Comparison of ENCODE assay signal across 21 mouse cellular contexts in the genomic region with DNA sequence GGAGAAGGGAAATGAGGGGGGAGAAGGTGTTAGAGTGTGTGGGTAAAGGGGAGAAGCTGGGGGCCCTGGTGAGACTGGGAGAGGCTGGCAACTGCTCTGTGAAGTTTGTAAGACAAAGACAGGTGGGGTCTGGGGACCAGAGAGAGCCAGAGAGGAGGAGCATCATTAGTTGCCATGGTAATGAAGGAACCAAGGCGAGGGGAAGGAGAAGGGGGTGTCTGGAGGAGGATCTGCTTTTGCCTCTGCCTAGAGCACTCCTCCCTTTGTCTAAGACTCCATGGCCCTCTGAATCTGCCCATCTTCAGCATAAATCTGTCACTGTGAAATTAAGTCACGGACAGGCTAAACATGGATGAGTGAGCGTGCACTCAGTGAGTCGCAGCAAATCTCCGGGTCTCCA. TPM values are rescaled to one million over a fixed set of nuclear protein-coding genes. Genes with fewer than 3 reads are reported as not detected.
DNase-seq lines count a peak whose midpoint lies in the region; ATAC-seq and TF ChIP-seq lines count a peak whose summit lies in the region.
"Had no signal": no experiment of that assay in that cellular context is flagged by ENCODE, and none has a peak within 500 bp of the region (broad histone marks: within the 10 kb centered on the region; RNA-seq: fewer than 3 reads in every experiment).

No protein-coding gene starts in this region.

- DNase-seq in forebrain, embryonic 11.5 days (ENCODE audit: low spot score) = no peak
- DNase-seq in testis, postnatal 10 days (ENCODE audit: low spot score) = no peak
- DNase-seq in gastrocnemius, adult 2 months = no peak
- no peak for DNase-seq in adrenal gland, postnatal 14 days
- DNase-seq: adrenal gland, postnatal 36 days; cerebellum, adult 11 months; kidney, postnatal 36 days; thymus, postnatal 25 days had no signal

- intact Hi-C loops in gastrocnemius, adult 2 months (cut with DNase I) = no loop called here

- no peak overlapping the region for H3K4me3 ChIP-seq in forebrain, embryonic 12.5 days (replicated peaks)
- no peak overlapping the region for H3K4me3 ChIP-seq in forebrain, embryonic 11.5 days (ENCODE audit: low read depth, low read length)
- peak overlapping the region; percentile 61 for H3K4me3 ChIP-seq in testis, adult 2 months (ENCODE audit: control insufficient read depth, low read depth, low read length)
- H3K4me3 ChIP-seq in midbrain, embryonic 15.5 days = no peak overlapping the region
- H3K4me3 ChIP-seq in gastrocnemius, adult 2 months = no peak overlapping the region
- H3K4me3 ChIP-seq: embryonic facial prominence, embryonic 15.5 days had no signal

- no peaks in the 10 kb centered on the region for H3K9me3 ChIP-seq in forebrain, embryonic 12.5 days
- no peaks in the 10 kb centered on the region for H3K9me3 ChIP-seq in forebrain, embryonic 11.5 days (ENCODE audit: control insufficient read depth, low read length)
- no peaks in the 10 kb centered on the region for H3K9me3 ChIP-seq in midbrain, embryonic 15.5 days
- H3K9me3 ChIP-seq: embryonic facial prominence, embryonic 15.5 days had no signal

- 0 out of 2 replicates have a peak overlapping the region, but pooled peaks have one; percentile 4 for H3K4me2 ChIP-seq in forebrain, embryonic 12.5 days
- H3K4me2 ChIP-seq in forebrain, embryonic 11.5 days (ENCODE audit: low read depth, low read length, severe bottlenecking) = no peak overlapping the region
- 0 out of 2 replicates have a peak overlapping the region, but pooled peaks have one; percentile 15 for H3K4me2 ChIP-seq in midbrain, embryonic 15.5 days
- H3K4me2 ChIP-seq: embryonic facial prominence, embryonic 15.5 days had no signal

- no peak for TF ChIP-seq CTCF in testis, adult 2 months (IDR thresholded peaks at IDR 0.05; ENCODE audit: control insufficient read depth, insufficient read depth, insufficient replicate concordance, low read depth, low read length)
- TF ChIP-seq CTCF in gastrocnemius, adult 2 months (IDR thresholded peaks at IDR 0.05) = no peak

- no peak overlapping the region for H3K9ac ChIP-seq in forebrain, embryonic 12.5 days
- H3K9ac ChIP-seq in forebrain, embryonic 11.5 days (ENCODE audit: low read length) = no peak overlapping the region
- no peak overlapping the region for H3K9ac ChIP-seq in midbrain, embryonic 15.5 days
- H3K9ac ChIP-seq: embryonic facial prominence, embryonic 15.5 days; liver, embryonic 14.5 days had no signal

- H3K36me3 ChIP-seq in forebrain, embryonic 12.5 days (replicated peaks) = no peaks in the 10 kb centered on the region
- no peaks in the 10 kb centered on the region for H3K36me3 ChIP-seq in forebrain, embryonic 11.5 days (ENCODE audit: control insufficient read depth, insufficient read depth, low read length)
- no peaks in the 10 kb centered on the region for H3K36me3 ChIP-seq in testis, adult 2 months (ENCODE audit: control insufficient read depth, insufficient read depth, low read length)
- no peaks in the 10 kb centered on the region for H3K36me3 ChIP-seq in midbrain, embryonic 15.5 days (replicated peaks)
- H3K36me3 ChIP-seq: embryonic facial prominence, embryonic 15.5 days had no signal

- WGBS in forebrain, embryonic 12.5 days = 36% methylated on average over 5 of the region's 5 CpGs
- WGBS in forebrain, embryonic 11.5 days = 32% methylated on average over 5 of the region's 5 CpGs
- WGBS in midbrain, embryonic 15.5 days = 22% methylated on average over 5 of the region's 5 CpGs

- no peak overlapping the region for H3K27ac ChIP-seq in forebrain, embryonic 12.5 days
- H3K27ac ChIP-seq in forebrain, embryonic 11.5 days (ENCODE audit: low read depth, low read length) = no peak overlapping the region
- H3K27ac ChIP-seq in testis, adult 2 months (ENCODE audit: control insufficient read depth, insufficient read depth, low read depth, low read length) = no peak overlapping the region
- peak overlapping the region; percentile 57 for H3K27ac ChIP-seq in midbrain, embryonic 15.5 days
- H3K27ac ChIP-seq in gastrocnemius, adult 2 months = no peak overlapping the region
- H3K27ac ChIP-seq: embryonic facial prominence, embryonic 15.5 days; liver, embryonic 14.5 days had no signal

- peaks cover 19% of the 10 kb centered on the region for H3K27me3 ChIP-seq in forebrain, embryonic 12.5 days
- no peaks in the 10 kb centered on the region for H3K27me3 ChIP-seq in forebrain, embryonic 11.5 days (ENCODE audit: control insufficient read depth, insufficient read depth, low read length)
- no peaks in the 10 kb centered on the region for H3K27me3 ChIP-seq in testis, adult 2 months (ENCODE audit: control insufficient read depth, insufficient read depth, low read length)
- H3K27me3 ChIP-seq in midbrain, embryonic 15.5 days (replicated peaks) = no peaks in the 10 kb centered on the region
- H3K27me3 ChIP-seq: embryonic facial prominence, embryonic 15.5 days had no signal

- ATAC-seq in forebrain, embryonic 12.5 days (ENCODE audit: low FRiP score) = peak; percentile 50; the same call in 1 of the 2 replicates
- ATAC-seq in forebrain, embryonic 11.5 days (replicated peaks; ENCODE audit: low FRiP score) = no peak
- peak; percentile 83 for ATAC-seq in midbrain, embryonic 15.5 days (replicated peaks)
- ATAC-seq in megakaryocyte progenitor cell, adult 5-6 weeks (replicated peaks; ENCODE audit: poor library complexity) = no peak

- TF ChIP-seq POLR2A in testis, adult 2 months (IDR thresholded peaks at IDR 0.05; ENCODE audit: control insufficient read depth, low read depth, low read length) = no peak

- peaks cover 21% of the 10 kb centered on the region for H3K4me1 ChIP-seq in forebrain, embryonic 12.5 days
- peaks cover 4% of the 10 kb centered on the region for H3K4me1 ChIP-seq in forebrain, embryonic 11.5 days (replicated peaks; ENCODE audit: control insufficient read depth, insufficient read depth, low read length)
- H3K4me1 ChIP-seq in testis, adult 2 months (ENCODE audit: control insufficient read depth, insufficient read depth, low read length) = peaks cover 3% of the 10 kb centered on the region
- H3K4me1 ChIP-seq in midbrain, embryonic 15.5 days = peaks cover 27% of the 10 kb centered on the region

RNA-seq across cellular contexts. Expression of a gene that starts 14.8 kb away (rescaled TPM):
- polyA plus RNA-seq in forebrain, embryonic 12.5 days (2016; fragmentation: Nextera tagmentation; extraction: Ambion mirVana) = not detected in 2 replicates
- not detected in 2 replicates for polyA plus RNA-seq in forebrain, embryonic 11.5 days (2014; fragmentation: Nextera tagmentation; extraction: Ambion mirVana)
- polyA plus RNA-seq in testis, adult 2 months (2012; rRNA removed) = 175 and 178 TPM in 2 replicates
- polyA plus RNA-seq in midbrain, embryonic 15.5 days (2015; fragmentation: Nextera tagmentation; extraction: Ambion mirVana) = not detected in 2 replicates
- not detected for total RNA-seq in gastrocnemius, adult 2 months (2021)
- total RNA-seq in adrenal gland, postnatal 14 days (2021) = not detected in 2 replicates
- not detected in 2 replicates for total RNA-seq in megakaryocyte progenitor cell, adult 5-6 weeks (2015)
- not detected in 2 replicates for total RNA-seq in megakaryocyte progenitor cell, adult 5-6 weeks (2017)
- total RNA-seq: adrenal gland, postnatal 36 days; common myeloid progenitor, adult 5-6 weeks; granulocyte monocyte progenitor cell, adult 5-6 weeks; monocyte, adult 5-6 weeks had no signal
- polyA plus RNA-seq: embryonic facial prominence, embryonic 15.5 days; heart, embryonic 14.5 days; limb, embryonic 11.5 days; liver, embryonic 14.5 days; stomach, embryonic 14.5 days had no signal

RNA-seq across cellular contexts. Expression of a gene that starts 15.7 kb away (rescaled TPM):
- not detected in 2 replicates for polyA plus RNA-seq in forebrain, embryonic 12.5 days (2016; fragmentation: Nextera tagmentation; extraction: Ambion mirVana)
- polyA plus RNA-seq in forebrain, embryonic 11.5 days (2014; fragmentation: Nextera tagmentation; extraction: Ambion mirVana) = not detected in 2 replicates
- 1,060 and 1,176 TPM in 2 replicates for polyA plus RNA-seq in testis, adult 2 months (2012; rRNA removed)
- not detected in 2 replicates for polyA plus RNA-seq in midbrain, embryonic 15.5 days (2015; fragmentation: Nextera tagmentation; extraction: Ambion mirVana)
- total RNA-seq in gastrocnemius, adult 2 months (2021) = not detected
- total RNA-seq in adrenal gland, postnatal 14 days (2021) = not detected in 2 replicates
- total RNA-seq in megakaryocyte progenitor cell, adult 5-6 weeks (2015) = not detected in 2 replicates
- not detected in 2 replicates for total RNA-seq in megakaryocyte progenitor cell, adult 5-6 weeks (2017)
- total RNA-seq: adrenal gland, postnatal 36 days; common myeloid progenitor, adult 5-6 weeks; granulocyte monocyte progenitor cell, adult 5-6 weeks; layer of hippocampus, postnatal 25 days; monocyte, adult 5-6 weeks had no signal
- polyA plus RNA-seq: embryonic facial prominence, embryonic 15.5 days; heart, embryonic 14.5 days; limb, embryonic 11.5 days; liver, embryonic 14.5 days; stomach, embryonic 14.5 days had no signal

RNA-seq across cellular contexts. Expression of a gene that starts 30.0 kb away (rescaled TPM):
- polyA plus RNA-seq in forebrain, embryonic 12.5 days (2016; fragmentation: Nextera tagmentation; extraction: Ambion mirVana) = 8.8 and 10.8 TPM in 2 replicates
- polyA plus RNA-seq in forebrain, embryonic 11.5 days (2014; fragmentation: Nextera tagmentation; extraction: Ambion mirVana) = 11.5 TPM in 2 replicates
- 1.1 and 2.4 TPM in 2 replicates for polyA plus RNA-seq in testis, adult 2 months (2012; rRNA removed)
- polyA plus RNA-seq in midbrain, embryonic 15.5 days (2015; fragmentation: Nextera tagmentation; extraction: Ambion mirVana) = 5.6 and 7.0 TPM in 2 replicates
- total RNA-seq in gastrocnemius, adult 2 months (2021) = 100 to 1,000 TPM; 168 to 172 TPM
- total RNA-seq in adrenal gland, postnatal 14 days (2021) = 89.9 and 90.8 TPM in 2 replicates
- total RNA-seq in megakaryocyte progenitor cell, adult 5-6 weeks (2015) = 2.4 and 4.5 TPM in 2 replicates
- total RNA-seq in megakaryocyte progenitor cell, adult 5-6 weeks (2017) = 1.9 and 3.8 TPM in 2 replicates

Comparison
In these comparisons a context has a peak if more than half of its experiments do, and no peak if none do; other contexts are left out.
1. ATAC-seq: peak in forebrain, embryonic 12.5 days (single experiment) and midbrain, embryonic 15.5 days (single experiment); none in forebrain, embryonic 11.5 days (single experiment) and megakaryocyte progenitor cell, adult 5-6 weeks (single experiment).
2. RNA of a gene that starts 14.8 kb away (polyA plus RNA-seq): 175 to 178 TPM in testis, adult 2 months; not detected in forebrain, embryonic 12.5 days, not detected in midbrain, embryonic 15.5 days and not detected in forebrain, embryonic 11.5 days; every median in the first group is over 100 times any median in the second.
3. RNA of a gene that starts 15.7 kb away (polyA plus RNA-seq): 1,060 to 1,176 TPM in testis, adult 2 months; not detected in forebrain, embryonic 12.5 days, not detected in forebrain, embryonic 11.5 days and not detected in midbrain, embryonic 15.5 days; every median in the first group is over 1,000 times any median in the second.